Mouse (Mus musculus) naive thymus-derived CD4-positive, alpha-beta T cell, adult 5 months (primary cell): ENCODE measurements around the gene Erbb3. TPM values are rescaled to one million over a fixed set of nuclear protein-coding genes. Genes with fewer than 3 reads are reported as not detected.

Source experiments
- polyA plus RNA-seq: library from polyadenylated mRNA; unstranded; fragments of 100-300 nt; shearing (Covaris generic); gene quantifications from one replicate; pipeline ENCODE4 v1.2.1, GENCODE M21; 2017

The Erbb3 gene
- polyA plus RNA-seq: 1.2 TPM

GRCm38 (mm10) chr10:128589464-128590192 lies at the start of gene Erbb3:
Gene Erbb3, minus strand, starts transcription at chr10:128589652.

GRCm38 (mm10) chr10:128626311-128627310 lies 37.2 kb upstream of the Erbb3 start, which contains the start of gene Rps26:
Gene Rps26, minus strand, starts transcription at chr10:128626747.

GRCm38 (mm10) chr10:128565788-128566531 lies 23.5 kb downstream of the Erbb3 start, which contains the start of gene Pa2g4:
Gene Pa2g4, minus strand, starts transcription at chr10:128565987.

GRCm38 (mm10) chr10:128548947-128549681 lies 40.3 kb downstream of the Erbb3 start, which contains the start of gene Rpl41:
Gene Rpl41, minus strand, starts transcription at chr10:128549305.

GRCm38 (mm10) chr10:128547361-128548032 lies 42.0 kb downstream of the Erbb3 start, which contains the start of gene Zc3h10:
Gene Zc3h10, minus strand, starts transcription at chr10:128547774.

GRCm38 (mm10) chr10:128525671-128526308 lies 63.7 kb downstream of the Erbb3 start, which contains the start of gene Esyt1:
Gene Esyt1, minus strand, starts transcription at chr10:128525871.

Other genes with a start within 250 kb of the Erbb3 start
- gene Coq10a, start 220.7 kb downstream of the Erbb3 start, polyA plus RNA-seq: 39.7 TPM
- 4.8 TPM for gene Ankrd52, start 212.5 kb downstream of the Erbb3 start, polyA plus RNA-seq
- not detected for gene Slc39a5, start 188.4 kb downstream of the Erbb3 start, polyA plus RNA-seq
- gene Nabp2, start 178.2 kb downstream of the Erbb3 start, polyA plus RNA-seq: 47.3 TPM
- gene Rnf41, start 178.0 kb downstream of the Erbb3 start, polyA plus RNA-seq: 23.1 TPM
- 93.1 TPM for gene Smarcc2, start 130.4 kb downstream of the Erbb3 start, polyA plus RNA-seq
- 1,093 TPM for gene Myl6, start 95.5 kb downstream of the Erbb3 start, polyA plus RNA-seq
- gene Myl6b, start 91.0 kb downstream of the Erbb3 start, polyA plus RNA-seq: 3.2 TPM
- gene Esyt1, start 63.8 kb downstream of the Erbb3 start, polyA plus RNA-seq: 269 TPM
- gene Zc3h10, start 41.9 kb downstream of the Erbb3 start, polyA plus RNA-seq: 32.4 TPM
- gene Rpl41, start 40.3 kb downstream of the Erbb3 start, polyA plus RNA-seq: 2,874 TPM
- gene Pa2g4, start 23.7 kb downstream of the Erbb3 start, polyA plus RNA-seq: 27.6 TPM
- gene Rps26, start 37.1 kb upstream of the Erbb3 start, polyA plus RNA-seq: 770 TPM
- 7.6 TPM for gene Ikzf4, start 56.3 kb upstream of the Erbb3 start, polyA plus RNA-seq
- gene Suox, start 84.4 kb upstream of the Erbb3 start, polyA plus RNA-seq: 18.4 TPM
- 26.5 TPM for gene Rab5b, start 106.6 kb upstream of the Erbb3 start, polyA plus RNA-seq
- 6.4 TPM for gene Pmel, start 114.5 kb upstream of the Erbb3 start, polyA plus RNA-seq
- 36.7 TPM for gene Cdk2, start 115.4 kb upstream of the Erbb3 start, polyA plus RNA-seq
- 1,128 TPM for gene Dgka, start 155.2 kb upstream of the Erbb3 start, polyA plus RNA-seq
- gene Pym1, start 158.2 kb upstream of the Erbb3 start, polyA plus RNA-seq: 31.8 TPM
- gene Mmp19, start 201.3 kb upstream of the Erbb3 start, polyA plus RNA-seq: not detected
- 54.8 TPM for gene Dnajc14, start 214.4 kb upstream of the Erbb3 start, polyA plus RNA-seq
- gene Tmem198b, start 214.7 kb upstream of the Erbb3 start, polyA plus RNA-seq: 5.8 TPM
- 109 TPM for gene Sarnp, start 227.7 kb upstream of the Erbb3 start, polyA plus RNA-seq
- gene Ormdl2, start 232.0 kb upstream of the Erbb3 start, polyA plus RNA-seq: 26.9 TPM